Mouse (Mus musculus) urinary bladder, adult 18-20 months (tissue): ENCODE data around the gene Slx.
"Not testable (repeated sequence)": the region's sequence is repeated elsewhere in the genome, so short reads cannot be mapped to it uniquely, and the experiment has no call there.

Source experiments
- DNase-seq, 2 experiments: peaks; one replicate each; pipeline ENCODE4 v3.0.0; 2022; ENCODE audit warnings: low spot score in 2 of 2, mixed read lengths in 2 of 2

The Slx gene

GRCm38 (mm10) chrX:26545465-26545864 is at the start of gene Slx:
TSS of gene Slx (minus strand) at chrX:26545565.
- DNase-seq, result not testable (repeated sequence)
